Mouse (Mus musculus) forelimb bud, embryonic 11.5 days (tissue): ENCODE data around the gene Foxf1.

ENCODE experiments used
- DNase-seq: peaks from one replicate; pipeline ENCODE4 v3.0.0-alpha.2; 2012; ENCODE audit warnings: low read depth, low spot score

Gene Foxf1

GRCm38 (mm10) chr8:121113261-121113660, 29.1 kb downstream of the Foxf1 start:
- peak; percentile 95 for DNase-seq

DNA sequence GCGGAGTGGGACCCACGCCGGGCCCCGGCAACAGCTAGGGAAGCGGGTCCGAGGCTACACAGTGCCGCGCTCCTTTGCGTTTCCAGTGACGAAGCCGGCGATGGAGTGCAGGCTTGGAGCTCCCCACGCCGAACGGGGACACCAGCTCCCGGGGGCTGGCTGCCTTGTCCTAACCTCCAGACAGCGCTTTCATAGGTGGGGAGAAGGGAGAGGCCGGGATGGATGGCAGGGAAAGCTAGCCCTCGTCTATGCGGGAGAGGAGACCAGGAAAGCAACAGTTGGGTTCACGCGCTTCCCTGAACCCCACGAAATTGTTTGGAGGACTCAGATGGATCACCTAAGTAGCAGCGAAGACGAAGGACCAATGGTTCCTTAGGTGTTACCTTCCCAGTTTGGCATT, 30.9 kb downstream of the Foxf1 start:
- DNase-seq, result no peak

DNA sequence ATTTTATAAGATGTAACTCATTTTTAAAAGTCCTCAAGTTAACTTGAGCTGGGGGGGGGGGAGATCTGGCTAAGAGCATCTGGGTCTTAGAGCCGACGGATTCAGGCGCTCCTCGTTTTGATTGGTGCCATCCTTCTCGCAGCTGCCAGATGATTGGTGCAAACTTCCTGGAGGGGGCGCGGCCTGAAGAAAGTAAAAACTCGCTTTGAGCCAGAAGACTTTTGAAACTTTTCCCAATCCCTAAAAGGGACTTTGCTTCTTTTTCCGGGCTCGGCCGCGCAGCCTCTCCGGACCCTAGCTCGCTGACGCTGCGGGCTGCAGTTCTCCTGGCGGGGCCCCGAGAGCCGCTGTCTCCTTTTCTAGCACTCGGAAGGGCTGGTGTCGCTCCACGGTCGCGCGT, 31.8 kb downstream of the Foxf1 start, which contains the start of gene Foxc2:
Gene Foxc2 (plus strand): TSS at position 224 of the 400 bp plus-strand sequence.
- DNase-seq, result peak; percentile 93

DNA sequence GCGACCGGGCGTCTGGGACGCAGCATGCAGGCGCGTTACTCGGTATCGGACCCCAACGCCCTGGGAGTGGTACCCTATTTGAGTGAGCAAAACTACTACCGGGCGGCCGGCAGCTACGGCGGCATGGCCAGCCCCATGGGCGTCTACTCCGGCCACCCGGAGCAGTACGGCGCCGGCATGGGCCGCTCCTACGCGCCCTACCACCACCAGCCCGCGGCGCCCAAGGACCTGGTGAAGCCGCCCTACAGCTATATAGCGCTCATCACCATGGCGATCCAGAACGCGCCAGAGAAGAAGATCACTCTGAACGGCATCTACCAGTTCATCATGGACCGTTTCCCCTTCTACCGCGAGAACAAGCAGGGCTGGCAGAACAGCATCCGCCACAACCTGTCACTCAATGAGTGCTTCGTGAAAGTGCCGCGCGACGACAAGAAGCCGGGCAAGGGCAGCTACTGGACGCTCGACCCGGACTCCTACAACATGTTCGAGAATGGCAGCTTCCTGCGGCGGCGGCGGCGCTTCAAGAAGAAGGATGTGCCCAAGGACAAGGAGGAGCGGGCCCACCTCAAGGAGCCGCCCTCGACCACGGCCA, 32.5 kb downstream of the Foxf1 start:
- no peak for DNase-seq

GRCm38 (mm10) chr8:121117186-121117651, 33.0 kb downstream of the Foxf1 start:
- no peak for DNase-seq

GRCm38 (mm10) chr8:121117906-121118305, 33.7 kb downstream of the Foxf1 start:
- DNase-seq, result no peak

DNA sequence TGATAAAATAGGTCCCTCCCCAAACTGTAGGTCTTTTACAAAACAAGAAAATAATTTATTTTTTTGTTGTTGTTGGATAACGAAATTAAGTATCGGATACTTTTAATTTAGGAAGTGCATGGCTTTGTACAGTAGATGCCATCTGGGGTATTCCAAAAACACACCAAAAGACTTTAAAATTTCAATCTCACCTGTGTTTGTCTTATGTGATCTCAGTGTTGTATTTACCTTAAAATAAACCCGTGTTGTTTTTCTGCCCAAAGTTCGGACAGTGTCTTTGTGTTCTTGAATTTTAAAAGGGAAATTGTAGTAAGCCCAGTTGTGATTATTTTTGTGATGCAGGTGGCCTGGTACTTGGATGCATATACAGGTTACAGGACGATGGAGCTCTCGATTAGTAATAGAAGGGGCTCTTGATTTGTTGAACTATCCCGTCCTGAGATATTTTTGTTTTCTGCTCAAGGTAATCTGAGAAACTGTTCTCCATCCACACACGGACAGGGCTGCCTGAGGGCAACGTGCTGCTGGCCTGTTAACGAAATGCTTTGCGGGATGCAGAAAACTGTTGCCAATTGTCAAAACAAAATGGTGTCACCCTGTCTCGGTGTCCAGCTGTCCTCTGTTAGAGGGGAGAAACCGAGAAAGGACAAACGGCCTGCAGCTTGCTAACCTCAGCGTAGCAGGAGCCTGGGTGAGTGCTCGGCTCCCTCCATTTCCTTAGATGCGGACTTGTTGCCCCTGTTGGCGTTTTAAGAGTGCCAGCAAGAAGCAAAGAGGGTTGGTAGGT, 34.6 kb downstream of the Foxf1 start:
- peak; percentile 55 for DNase-seq

DNA sequence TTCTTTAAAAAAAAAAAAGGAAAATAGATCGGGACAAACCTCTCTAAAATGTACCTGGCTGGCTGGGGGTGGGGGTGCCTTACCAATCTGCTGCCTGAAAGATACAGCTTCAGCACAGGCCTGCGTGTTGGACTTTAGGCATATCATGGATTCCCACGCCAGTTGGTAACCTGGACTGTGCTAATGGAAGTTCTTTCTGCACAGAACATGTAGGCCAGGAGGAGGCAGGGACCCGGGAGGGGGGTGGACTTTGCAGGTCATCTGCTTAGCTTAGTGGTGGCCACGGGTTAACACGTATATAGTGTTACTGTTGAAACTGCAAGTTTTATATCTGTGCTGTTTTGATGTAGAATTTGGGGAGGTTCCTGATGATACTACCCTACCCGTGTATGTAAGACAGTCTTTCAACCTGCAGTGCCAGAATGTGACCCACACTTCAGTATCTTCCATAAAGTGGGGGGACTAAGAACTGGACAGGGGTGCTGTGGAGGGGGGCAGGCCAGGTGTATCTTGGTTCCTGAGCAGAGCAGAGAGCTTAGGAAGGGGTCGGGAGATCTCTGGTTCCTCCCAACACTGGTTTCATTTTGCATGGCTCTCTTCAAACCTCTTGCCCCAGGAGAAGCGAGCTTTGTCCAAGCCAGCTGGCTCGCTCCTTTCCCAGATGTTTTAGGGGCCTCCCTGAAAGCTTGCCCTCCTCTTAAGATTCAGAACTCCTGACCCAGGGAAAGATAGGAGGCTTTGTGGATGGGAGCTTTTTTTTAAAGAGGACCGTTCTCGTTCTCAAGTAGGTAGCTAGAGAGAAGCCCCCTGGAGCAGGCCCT, 35.7 kb downstream of the Foxf1 start:
- DNase-seq, result no peak

- no peak for DNase-seq
Observed at GRCm38 (mm10) chr8:121120456-121121419, 36.6 kb downstream of the Foxf1 start.

- DNase-seq, result no peak
Observed at GRCm38 (mm10) chr8:121121704-121122103, 37.5 kb downstream of the Foxf1 start.

GRCm38 (mm10) chr8:121122368-121122767, 38.2 kb downstream of the Foxf1 start:
- no peak for DNase-seq

GRCm38 (mm10) chr8:121123113-121123512, 38.9 kb downstream of the Foxf1 start:
- no peak for DNase-seq

- no peak for DNase-seq
Observed at GRCm38 (mm10) chr8:121124547-121125239, 40.5 kb downstream of the Foxf1 start.

DNA sequence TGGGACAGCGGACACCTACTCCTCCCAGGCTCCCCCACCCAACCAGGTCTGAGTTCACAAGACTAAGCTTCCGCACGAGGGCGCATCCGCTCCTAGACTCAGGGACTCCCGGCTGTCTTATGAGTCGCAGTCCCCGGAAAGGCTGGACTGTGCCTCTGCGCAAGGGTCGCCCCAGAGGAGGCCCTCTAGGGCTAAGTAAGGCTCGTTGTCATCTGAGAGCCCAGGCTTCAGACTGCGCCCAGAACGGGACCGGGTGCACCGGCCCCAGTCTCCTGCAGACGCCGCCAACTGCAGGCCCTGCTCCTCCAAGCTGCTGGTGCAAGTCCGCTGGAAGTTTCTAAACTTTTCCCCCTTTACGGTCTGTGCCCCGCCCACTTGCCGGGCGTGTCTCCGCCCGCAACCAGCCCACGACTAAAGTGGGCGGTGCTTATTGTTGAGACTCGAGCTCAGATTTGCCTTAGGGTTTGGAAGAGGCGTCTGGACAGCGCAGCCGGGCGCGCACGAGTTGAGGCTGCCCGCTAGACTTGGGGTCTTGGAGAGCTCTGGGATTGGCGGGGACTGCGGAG, 41.2 kb downstream of the Foxf1 start:
- peak; percentile 89 for DNase-seq

- DNase-seq, result no peak
Observed at GRCm38 (mm10) chr8:121126191-121126590, 42.0 kb downstream of the Foxf1 start.

GRCm38 (mm10) chr8:121126694-121127093, 42.5 kb downstream of the Foxf1 start:
- no peak for DNase-seq

- no peak for DNase-seq
Observed at GRCm38 (mm10) chr8:121127291-121127701, 43.1 kb downstream of the Foxf1 start.

DNA sequence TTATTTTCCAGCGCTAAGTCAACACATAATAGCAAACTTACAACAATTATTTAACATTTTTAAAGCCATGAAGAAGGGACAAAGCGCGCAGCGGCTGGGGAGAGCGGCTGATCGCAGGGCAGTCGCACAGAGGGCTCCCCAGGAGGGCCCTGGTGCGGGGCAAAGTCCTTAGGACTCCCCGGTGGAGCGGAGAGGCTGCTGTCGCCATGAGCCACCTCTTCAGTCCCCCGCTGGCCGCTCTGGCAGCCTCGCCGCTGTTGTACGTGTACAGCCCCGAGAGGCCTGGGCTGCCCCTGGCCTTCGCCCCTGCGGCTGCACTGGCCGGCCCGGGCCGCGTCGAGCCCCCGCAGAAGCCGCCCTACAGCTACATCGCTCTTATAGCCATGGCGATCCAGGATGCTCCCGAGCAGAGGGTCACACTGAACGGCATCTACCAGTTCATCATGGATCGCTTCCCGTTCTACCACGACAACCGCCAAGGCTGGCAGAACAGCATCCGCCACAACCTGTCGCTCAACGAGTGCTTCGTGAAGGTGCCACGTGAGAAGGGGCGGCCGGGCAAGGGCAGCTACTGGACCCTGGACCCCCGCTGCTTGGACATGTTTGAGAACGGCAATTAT, 43.7 kb downstream of the Foxf1 start, which contains the start of gene Foxl1:
Gene Foxl1 (plus strand): TSS at position 185 of the 620 bp plus-strand sequence.
- no peak for DNase-seq

DNA sequence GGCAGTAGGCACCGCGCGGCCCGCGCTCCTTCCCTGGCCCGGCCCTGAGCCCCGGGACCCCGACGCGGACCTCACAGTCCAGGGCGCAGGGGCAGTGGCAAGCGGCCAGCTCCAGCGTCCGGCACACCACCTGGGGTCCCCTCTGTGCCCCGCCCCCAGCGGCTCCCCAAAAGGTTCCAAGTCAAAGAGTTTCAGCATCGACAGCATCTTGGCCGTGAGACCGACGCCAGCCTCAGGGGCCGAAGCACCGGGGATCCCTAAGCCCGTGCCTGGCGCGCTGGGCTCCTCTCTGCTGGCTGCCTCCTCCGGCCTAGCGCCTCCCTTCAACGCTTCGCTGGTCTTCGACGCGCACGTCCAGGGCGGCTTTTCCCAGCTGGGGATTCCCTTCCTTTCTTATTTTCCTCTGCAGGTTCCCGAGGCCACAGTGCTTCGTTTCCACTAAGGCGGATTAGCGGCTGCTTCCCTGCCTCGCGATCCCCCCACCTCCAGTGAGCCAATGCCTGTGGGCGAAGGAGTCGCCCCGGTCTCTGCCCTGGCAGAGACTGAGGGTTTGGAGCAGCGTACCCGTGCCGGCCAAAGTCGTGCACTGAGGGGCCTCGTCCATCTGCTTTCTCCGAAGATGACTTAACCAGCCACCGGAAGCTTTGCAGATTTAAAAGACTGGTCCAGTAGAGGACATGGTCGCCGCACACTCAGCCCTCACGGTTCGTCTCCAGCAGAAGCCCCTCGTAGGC, 44.5 kb downstream of the Foxf1 start:
- DNase-seq, result no peak
